Mouse (Mus musculus) embryo, embryonic 10.5 days (tissue): Measurements from ENCODE around the gene Hid1.
"Not testable (repeated sequence)": the region's sequence is repeated elsewhere in the genome, so short reads cannot be mapped to it uniquely, and the experiment has no call there.

ENCODE experiments used
- DNase-seq: peaks from one replicate; pipeline ENCODE4 v3.0.0-alpha.2; 2015; ENCODE audit warnings: low spot score

Gene Hid1

GRCm38 (mm10) chr11:115367395-115367944 lies at the start of gene Hid1:
TSS of gene Hid1 (minus strand) at chr11:115367756.
- DNase-seq, result peak; percentile 78

- DNase-seq, result peak; percentile 64
These were observed 42.0 kb upstream of the Hid1 start for GRCm38 (mm10) chr11:115409556-115409955.

- DNase-seq, result no peak
These were observed 40.8 kb upstream of the Hid1 start for GRCm38 (mm10) chr11:115408266-115408920.

GRCm38 (mm10) chr11:115406858-115407401 lies 39.4 kb upstream of the Hid1 start:
- DNase-seq, result no peak

GRCm38 (mm10) chr11:115405723-115406122 lies 38.2 kb upstream of the Hid1 start:
- DNase-seq, result no peak

- peak; percentile 92 for DNase-seq
These were observed 36.0 kb upstream of the Hid1 start, which contains the start of gene Mrpl58 for GRCm38 (mm10) chr11:115403338-115404124. TSS of gene Mrpl58 (plus strand) at chr11:115403752.

GRCm38 (mm10) chr11:115400630-115401391 lies 33.3 kb upstream of the Hid1 start:
- no peak for DNase-seq

- no peak for DNase-seq
These were observed 32.6 kb upstream of the Hid1 start for GRCm38 (mm10) chr11:115400126-115400525.

GRCm38 (mm10) chr11:115398085-115398484 lies 30.5 kb upstream of the Hid1 start:
- no peak for DNase-seq

GRCm38 (mm10) chr11:115393721-115394325 lies 26.3 kb upstream of the Hid1 start:
- no peak for DNase-seq

- DNase-seq, result no peak
These were observed 23.8 kb upstream of the Hid1 start for GRCm38 (mm10) chr11:115391358-115391757.

- DNase-seq, result not testable (repeated sequence)
These were observed 19.3 kb upstream of the Hid1 start for GRCm38 (mm10) chr11:115386859-115387258.

GRCm38 (mm10) chr11:115384587-115384986 lies 17.0 kb upstream of the Hid1 start:
- DNase-seq, result no peak

GRCm38 (mm10) chr11:115383701-115384474 lies 16.3 kb upstream of the Hid1 start:
- DNase-seq, result no peak

GRCm38 (mm10) chr11:115382891-115383290 lies 15.3 kb upstream of the Hid1 start:
- DNase-seq, result no peak

- DNase-seq, result peak; percentile 96
These were observed 14.4 kb upstream of the Hid1 start, which contains the start of gene Cdr2l for GRCm38 (mm10) chr11:115381743-115382539. TSS of gene Cdr2l (plus strand) at chr11:115381916.

GRCm38 (mm10) chr11:115381276-115381675 lies 13.7 kb upstream of the Hid1 start:
- DNase-seq, result no peak

GRCm38 (mm10) chr11:115377854-115378253 lies 10.3 kb upstream of the Hid1 start:
- DNase-seq, result no peak

- no peak for DNase-seq
These were observed 9.7 kb upstream of the Hid1 start for GRCm38 (mm10) chr11:115377254-115377653.

GRCm38 (mm10) chr11:115376722-115377121 lies 9.2 kb upstream of the Hid1 start:
- DNase-seq, result no peak
